Mouse (Mus musculus): Measurements from ENCODE around the gene Mgat5.

DNA sequence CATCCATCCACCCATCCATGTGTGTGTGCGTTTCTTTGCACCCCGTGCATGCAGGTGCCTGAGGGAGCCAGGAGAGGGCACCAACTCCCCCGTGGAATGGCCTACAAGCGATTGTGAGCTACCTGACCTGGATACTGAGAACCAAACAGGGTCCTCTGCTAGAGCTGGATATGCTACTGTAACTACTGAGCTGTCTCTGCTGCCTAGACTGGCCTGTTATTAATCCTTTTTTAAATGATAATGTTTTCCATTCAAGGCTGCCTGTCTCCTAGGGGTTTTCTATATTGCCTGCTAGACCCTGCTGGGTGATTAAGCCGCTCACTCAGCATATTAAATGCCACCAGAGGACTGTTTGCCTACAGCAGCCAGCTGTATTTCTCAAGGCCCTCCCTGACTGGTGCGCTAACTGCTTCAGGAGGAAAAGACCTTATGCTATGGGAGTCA, 34.1 kb downstream of the Mgat5 start:
- TF ChIP-seq CEBPB (IDR thresholded peaks at IDR 0.05; ENCODE audit: low read depth): no peak
- TF ChIP-seq USF1 (IDR thresholded peaks at IDR 0.05; ENCODE audit: low read depth): no peak
- no peak for TF ChIP-seq CTCF (IDR thresholded peaks at IDR 0.05; ENCODE audit: control insufficient read depth, insufficient read depth, insufficient read length)
- TF ChIP-seq MAX (IDR thresholded peaks at IDR 0.05): no peak
- TF ChIP-seq MYOD1 (IDR thresholded peaks at IDR 0.05; ENCODE audit: control insufficient read depth, insufficient read length, low read depth): no peak
- no peak for TF ChIP-seq MYOG (IDR thresholded peaks at IDR 0.05; ENCODE audit: control insufficient read depth, extremely low read depth, insufficient read length)
